Mouse (Mus musculus): ENCODE measurements around the gene Gm8369.
A peak's percentile ranks its signal among the peaks of the same experiment; 100 is the strongest.
"Not testable (repeated sequence)": the region's sequence is repeated elsewhere in the genome, so short reads cannot be mapped to it uniquely, and the experiment has no call there.

The Gm8369 gene

DNA sequence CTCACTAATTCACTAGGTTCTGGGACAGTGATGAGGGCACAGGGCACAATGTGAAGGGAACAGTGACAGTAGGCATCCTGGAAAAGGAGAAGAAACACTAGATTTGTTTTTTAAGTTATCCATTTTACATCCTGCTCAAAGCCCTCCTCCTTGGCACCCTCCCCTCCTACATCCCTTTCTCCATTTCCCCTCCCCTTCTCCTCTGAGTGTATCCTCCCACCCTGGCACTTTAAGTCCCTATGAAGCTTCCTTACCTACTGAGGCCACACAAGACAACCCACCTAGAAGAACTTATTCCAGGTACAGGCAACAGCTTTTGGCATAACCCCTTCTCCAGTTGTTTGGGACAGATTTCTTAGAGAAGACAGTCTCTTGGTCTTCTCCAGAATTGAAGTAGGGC lies 30.5 kb downstream of the Gm8369 start, which contains the start of gene Ms4a6b:
TSS of gene Ms4a6b (plus strand) at position 267 of the 400 bp plus-strand sequence.
- no peak for DNase-seq (ENCODE audit: inconsistent ontology term)

DNA sequence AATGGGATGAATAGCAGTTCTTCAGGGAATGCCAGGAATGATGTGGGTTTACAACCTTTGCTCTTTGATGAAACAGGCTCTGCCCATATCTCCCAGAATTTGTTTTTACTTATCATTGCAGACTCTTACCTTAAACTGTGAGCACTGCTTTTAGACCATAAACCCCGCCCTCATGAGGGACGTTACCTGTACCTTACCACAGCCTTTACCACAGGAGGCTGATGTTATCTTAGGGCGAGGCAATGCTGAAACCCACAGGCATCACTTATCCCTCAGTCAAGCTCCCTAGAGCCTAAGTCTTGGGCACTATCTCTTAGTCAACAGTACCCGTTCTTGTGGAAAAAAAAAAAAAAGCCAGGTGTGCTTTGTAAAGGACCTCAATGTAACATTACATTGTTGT lies 31.1 kb downstream of the Gm8369 start:
- DNase-seq (ENCODE audit: inconsistent ontology term) = no peak

- not testable (repeated sequence) for DNase-seq (ENCODE audit: inconsistent ontology term)
Observed at GRCm38 (mm10) chr19:11517373-11517772, 31.6 kb downstream of the Gm8369 start.

GRCm38 (mm10) chr19:11518356-11518755 lies 32.6 kb downstream of the Gm8369 start:
- DNase-seq (ENCODE audit: inconsistent ontology term) = not testable (repeated sequence)

DNA sequence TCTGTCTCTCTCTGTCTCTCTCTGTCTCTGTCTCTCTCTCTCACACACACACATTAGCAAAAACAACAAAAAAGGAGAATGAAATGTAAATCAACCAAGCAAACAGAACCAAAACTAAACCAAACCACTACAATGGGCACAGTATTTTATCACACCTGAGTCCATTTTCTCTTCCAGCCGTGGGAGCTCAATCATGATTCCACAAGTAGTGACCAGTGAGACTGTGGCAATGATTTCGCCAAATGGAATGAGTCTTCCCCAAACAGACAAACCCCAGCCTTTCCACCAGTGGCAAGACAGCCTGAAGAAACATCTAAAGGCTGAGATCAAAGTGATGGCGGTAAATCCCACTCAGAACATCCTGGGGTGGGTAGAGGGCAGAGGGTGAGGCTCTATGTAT lies 34.4 kb downstream of the Gm8369 start:
- no peak for DNase-seq (ENCODE audit: inconsistent ontology term)

DNA sequence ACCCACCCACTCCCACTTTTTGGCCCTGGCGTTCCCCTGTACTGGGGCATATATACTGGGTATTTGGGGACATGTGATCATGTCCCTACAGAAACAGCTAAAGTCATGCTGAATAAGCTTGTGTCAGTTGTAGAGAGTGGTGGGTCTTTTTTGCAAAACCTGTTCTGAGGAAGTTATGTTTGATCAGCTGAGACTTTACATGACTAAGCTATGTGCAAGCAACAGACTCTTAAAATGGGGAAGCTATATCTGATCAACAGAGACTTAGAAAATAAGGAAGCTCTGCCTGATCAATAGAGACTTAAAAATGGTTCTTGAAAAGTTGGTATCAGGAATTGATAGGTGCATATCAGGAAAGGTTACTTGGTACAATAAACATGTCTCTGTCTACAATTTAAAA lies 47.7 kb downstream of the Gm8369 start:
- DNase-seq (ENCODE audit: inconsistent ontology term) = no peak

DNA sequence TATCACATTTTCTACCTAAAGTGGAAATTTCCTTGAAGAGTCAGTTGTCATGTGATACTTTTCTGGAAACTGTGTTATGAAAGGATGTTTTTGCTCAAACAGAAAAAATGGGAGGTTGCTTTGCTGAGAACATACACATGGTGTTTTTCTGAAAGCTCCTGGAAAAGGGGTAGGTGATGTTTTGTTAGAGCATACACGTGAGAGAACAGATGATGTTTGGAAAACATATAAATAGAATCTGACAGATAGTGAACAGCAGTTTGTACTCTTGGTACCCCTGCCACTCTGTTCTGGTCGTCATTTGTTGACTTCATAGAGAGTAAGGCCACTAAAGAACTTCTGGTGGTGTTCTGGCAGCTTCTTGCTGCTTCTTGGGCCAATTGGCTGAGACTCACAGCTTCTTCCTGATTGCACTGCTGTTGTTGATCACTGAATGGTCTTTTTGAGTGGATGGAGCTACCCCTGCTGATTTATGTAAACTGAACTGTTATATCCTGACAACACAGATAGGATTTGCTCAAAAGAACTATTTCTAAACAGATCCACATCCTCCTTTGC lies 48.2 kb downstream of the Gm8369 start:
- DNase-seq (ENCODE audit: inconsistent ontology term) = no peak

DNA sequence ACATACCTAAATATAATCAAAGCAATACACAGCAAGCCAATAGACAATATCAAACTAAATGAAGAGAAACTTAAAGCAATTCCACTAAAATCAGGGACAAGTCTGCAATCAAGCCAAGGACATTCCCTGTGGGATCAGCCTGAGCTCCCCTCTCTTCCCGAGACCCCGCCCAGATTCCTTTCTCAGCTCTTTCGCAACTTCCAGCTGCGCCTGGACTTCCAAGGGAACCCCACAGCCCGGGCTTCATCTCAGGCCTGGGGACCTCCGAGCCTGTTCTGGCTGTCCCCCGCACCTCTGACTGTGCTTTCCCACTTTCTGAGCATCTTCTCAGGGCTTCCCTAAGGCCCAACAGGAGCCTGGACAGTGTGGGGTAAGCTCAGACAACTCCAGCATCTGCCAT lies 50.9 kb downstream of the Gm8369 start, which contains the start of gene Ms4a4d:
TSS of gene Ms4a4d (plus strand) at position 209 of the 400 bp plus-strand sequence.
- no peak for DNase-seq (ENCODE audit: inconsistent ontology term)

DNA sequence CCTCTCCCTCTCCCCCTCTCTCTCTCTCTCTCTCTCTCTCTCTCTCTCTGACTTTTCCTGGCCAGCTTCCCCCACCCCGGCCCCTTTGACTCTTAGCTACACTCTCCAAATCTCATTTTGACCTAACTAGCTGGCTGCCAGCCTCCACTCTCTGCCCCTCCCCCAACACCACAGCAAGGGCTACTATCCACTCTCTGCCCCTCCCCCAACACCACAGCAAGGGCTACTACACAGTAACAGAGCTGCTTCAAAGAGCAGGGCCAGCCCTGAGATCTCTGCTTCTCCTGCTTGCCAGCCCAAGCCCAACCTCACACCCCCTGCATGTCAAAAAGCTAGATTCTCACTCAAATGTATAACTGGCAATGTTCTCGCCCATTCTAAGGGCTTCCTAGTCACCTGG lies 51.6 kb downstream of the Gm8369 start:
- DNase-seq (ENCODE audit: inconsistent ontology term) = no peak

GRCm38 (mm10) chr19:11540166-11540821 lies 54.6 kb downstream of the Gm8369 start:
- DNase-seq (ENCODE audit: inconsistent ontology term) = not testable (repeated sequence)

GRCm38 (mm10) chr19:11544383-11544782 lies 58.6 kb downstream of the Gm8369 start:
- not testable (repeated sequence) for DNase-seq (ENCODE audit: inconsistent ontology term)

DNA sequence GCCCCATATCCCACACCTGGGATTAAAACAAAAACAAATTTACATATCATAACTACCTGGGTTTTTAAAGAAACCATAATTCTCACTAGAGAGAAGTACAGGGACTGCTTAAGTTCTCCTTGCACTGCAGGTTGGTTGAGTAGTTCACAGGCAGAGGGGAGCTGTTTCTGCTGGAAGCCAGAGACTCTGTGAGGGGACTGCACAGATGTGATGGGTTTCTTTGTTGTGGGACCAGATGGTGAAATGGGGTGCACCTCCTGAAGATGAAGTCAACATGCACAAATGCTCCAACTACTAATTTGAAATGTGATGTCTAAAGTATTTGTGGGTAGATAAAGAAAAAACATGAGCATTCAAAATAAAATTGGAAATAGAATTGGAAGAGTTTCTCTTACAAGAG lies 62.2 kb downstream of the Gm8369 start:
- no peak for DNase-seq (ENCODE audit: inconsistent ontology term)

GRCm38 (mm10) chr19:11554726-11555125 lies 69.0 kb downstream of the Gm8369 start:
- no peak for DNase-seq (ENCODE audit: inconsistent ontology term)

DNA sequence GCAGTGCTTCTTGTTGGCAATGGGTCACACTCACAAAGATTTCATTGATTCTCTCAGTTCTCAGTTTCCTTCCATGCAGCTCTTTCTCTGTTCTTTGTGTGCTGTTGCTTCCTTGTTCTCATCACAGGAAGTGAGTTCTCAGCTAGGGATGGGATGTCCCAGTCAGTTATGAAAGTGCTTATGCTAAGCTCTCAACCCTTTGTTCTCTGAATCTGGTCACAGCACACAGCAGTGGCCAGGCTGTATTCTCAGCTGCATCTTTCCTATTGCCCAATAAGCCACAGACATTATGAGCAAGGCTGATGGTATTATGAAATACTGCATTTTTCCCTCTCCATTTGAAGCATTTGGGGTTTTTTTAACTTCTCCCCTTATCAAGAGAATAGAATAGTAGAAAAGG lies 73.8 kb downstream of the Gm8369 start:
- peak; percentile 3 for DNase-seq (ENCODE audit: inconsistent ontology term)
